Mouse (Mus musculus): ENCODE measurements around the gene Tmpo.

Tmpo gene

DNA sequence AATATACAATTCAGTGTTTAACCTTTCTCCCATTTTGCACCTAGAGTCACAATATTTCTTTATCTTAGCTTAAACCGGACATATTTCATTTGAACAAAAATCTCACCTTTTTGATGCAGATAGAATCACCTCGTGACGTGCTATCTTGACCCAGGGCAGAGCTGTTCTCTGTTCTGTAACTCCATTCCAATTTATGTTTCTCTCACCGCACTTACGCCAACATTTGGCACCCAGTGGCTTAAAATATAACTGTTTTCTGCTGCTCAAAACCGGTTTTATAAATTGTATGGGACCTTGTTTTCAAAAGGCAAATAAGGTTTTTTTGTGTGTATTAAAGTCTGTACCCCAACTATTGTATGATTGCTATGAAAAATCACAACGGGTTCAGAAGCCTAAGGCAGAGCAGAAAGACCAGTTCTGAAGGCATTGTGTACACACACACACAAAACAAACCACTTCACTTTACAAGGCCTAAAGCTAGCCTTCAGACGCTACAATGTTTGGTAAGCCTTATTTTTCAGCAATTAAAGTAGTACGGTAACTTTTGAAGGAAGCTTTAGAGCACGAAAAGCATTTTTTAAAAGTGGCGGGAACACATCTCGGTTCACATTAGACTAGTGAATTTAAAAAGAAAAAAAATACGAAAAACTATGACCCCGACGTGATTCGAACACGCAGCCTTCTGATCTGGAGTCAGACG, at the start of gene Tmpo:
Gene Tmpo, minus strand, starts transcription at position 555 of the 700 bp plus-strand sequence.
- no peak for DNase-seq (ENCODE audit: low read depth, low spot score)

DNA sequence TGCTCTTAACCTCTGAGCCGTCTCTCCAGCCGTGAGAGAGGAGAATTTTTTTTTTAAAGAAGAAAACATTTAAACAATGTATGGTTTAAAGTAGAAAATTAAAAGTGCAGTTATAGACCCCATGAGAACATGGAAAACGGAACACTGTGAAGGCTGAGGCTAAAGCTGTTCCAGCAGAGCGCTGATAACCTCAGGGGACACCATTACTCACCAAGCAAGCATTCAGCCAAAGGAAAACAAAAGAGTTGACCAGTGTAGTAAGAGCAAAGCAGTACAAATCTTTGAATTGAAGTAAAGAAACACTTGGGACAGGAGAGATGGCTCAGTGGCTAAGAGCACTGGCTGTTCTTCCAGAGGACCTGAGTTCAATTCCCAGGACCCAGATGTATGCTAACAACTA, 49.3 kb upstream of the Tmpo start:
- no peak for DNase-seq (ENCODE audit: low read depth, low spot score)

DNA sequence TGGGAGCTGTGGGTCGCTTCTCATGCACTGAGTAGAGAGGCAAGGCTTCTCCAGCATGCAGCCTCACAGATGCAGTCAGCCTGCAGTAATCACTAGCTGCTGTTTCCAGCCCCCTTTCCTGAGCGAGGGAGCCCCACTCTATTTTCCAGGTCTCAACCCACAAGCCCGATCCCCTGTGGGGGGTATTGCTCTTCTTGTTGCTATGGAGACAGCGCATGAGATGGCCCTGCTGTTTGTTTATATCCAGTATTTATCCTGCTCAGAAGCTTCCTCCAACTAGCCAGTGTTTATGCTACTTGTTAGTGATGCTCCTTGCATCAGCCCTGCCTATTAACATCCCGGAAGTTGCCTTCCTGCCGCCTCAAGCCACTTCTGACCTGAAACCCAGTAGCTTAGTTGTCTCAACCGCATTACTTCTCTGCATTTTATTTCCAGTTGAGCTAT, 48.4 kb upstream of the Tmpo start:
- DNase-seq (ENCODE audit: low read depth, low spot score): no peak

DNA sequence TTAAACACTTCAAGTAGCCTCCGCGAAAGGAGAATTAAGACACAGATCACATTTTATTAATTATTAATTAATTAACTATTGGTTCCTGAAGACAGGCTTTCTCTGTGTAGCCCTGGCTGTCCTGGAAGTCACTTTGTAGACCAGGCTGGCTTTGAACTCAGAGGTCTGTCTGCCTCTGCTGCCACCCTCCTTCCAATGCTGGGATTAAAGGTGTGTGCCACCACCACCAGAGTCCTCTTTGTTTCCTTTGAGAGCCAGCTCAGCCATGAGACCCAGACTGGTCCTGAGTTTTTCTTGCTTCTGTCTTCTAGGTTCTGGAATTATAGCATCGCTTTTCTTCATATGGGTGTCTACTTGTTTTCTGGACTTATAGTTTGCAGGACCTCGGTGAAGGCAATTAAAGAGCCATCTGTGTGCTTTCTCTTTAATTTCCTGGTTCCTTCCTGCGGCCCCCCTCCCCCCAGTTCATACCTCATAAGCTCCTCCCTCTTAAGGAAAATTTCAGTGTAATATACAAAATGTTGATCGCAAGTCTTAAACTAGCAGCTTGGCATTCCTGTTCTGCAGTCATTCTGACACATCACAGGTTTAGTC, 47.9 kb upstream of the Tmpo start:
- DNase-seq (ENCODE audit: low read depth, low spot score): no peak

DNA sequence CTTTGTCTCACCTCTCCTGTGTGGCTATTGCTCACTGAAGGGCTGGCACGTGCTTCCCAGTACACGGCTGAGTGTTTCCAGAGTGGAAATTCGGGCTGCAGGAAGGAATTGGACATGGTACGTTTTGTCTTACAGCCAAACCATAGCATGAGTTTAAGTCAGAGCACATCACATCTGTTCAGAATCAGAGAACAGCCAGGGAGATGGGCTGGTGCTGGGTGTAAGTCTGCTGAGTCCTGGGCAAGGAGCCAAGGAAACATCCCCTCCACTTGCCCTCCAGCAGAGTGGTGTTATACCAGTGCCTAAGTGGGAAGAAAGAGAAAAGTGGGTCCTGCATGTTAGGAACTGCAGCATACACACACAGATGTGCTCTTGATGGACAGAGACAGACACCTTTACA, 45.9 kb upstream of the Tmpo start:
- DNase-seq (ENCODE audit: low read depth, low spot score): no peak

DNA sequence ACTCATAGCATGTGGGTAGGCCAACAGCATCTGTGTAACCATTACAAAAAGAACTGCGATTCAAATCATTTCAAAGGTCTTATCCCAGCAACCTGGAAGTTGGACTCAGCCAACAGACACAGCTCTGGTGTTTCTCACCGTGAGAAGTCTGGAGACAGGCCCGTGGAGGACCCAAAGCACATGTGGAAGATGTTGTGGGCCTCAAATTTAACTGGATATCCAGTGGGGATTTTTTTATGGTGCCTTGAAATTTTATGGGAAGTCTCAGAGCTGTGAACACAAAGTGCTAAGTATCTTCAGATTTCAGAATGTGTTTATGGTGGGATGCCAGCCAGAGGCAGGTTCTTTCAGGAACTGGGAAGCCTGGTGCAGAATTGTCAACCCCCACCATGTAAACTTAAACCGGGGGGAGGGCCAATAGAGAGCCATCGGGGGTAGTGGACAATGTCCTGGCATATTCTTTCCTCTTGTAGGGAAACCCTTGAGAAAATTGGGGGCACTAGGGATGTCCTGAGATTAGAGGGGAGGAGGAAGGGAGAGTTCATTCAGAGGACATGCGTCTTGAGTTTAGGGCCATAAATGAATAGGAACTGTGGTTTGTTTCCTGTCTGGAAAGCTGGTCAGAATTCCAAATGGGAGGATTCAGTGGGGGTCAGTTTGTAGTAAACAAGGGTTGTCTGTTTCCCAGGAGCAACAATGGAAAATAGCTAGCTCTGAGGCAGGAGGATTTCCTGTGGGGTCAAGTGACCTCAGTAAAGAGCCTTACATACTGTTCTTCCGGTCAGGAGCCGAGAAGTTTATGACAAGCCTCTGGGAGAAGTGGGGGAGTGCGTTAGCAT, 41.5 kb upstream of the Tmpo start:
- DNase-seq (ENCODE audit: low read depth, low spot score): no peak

DNA sequence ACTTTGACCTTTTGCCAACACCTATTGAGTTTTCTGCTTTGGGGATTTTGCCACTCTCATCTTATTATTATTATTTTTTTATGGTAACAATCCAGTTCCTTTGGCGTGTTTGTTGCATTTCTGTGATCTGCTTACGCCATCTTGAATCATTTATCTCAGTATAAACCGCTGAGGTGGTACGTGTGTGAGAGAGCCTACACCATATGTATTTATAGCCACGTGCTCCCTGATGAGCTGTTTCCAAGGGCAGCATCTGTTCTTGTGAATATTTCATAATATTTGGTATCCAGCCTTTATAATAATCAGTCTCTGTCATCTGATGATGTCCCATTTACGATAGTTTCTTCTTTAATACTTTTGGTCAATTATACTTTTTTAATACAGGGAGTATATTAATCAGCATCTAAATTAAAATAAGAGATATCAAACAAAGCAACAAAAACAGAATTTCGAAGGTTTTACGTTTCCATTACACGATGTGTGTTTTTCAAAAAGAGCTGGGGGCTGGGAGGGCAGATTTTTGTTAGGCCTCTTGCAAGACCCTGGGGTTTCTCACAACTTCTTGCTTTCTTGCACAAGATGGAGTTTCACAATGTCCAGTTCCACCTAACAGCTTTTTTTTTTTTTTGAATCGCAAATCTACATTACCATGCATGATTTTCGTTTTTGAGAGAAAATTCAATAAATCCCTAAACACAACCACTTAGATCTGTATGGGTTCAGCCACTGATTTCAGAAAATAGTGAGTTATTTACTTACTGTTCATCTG, 28.0 kb upstream of the Tmpo start:
- no peak for DNase-seq (ENCODE audit: low read depth, low spot score)

DNA sequence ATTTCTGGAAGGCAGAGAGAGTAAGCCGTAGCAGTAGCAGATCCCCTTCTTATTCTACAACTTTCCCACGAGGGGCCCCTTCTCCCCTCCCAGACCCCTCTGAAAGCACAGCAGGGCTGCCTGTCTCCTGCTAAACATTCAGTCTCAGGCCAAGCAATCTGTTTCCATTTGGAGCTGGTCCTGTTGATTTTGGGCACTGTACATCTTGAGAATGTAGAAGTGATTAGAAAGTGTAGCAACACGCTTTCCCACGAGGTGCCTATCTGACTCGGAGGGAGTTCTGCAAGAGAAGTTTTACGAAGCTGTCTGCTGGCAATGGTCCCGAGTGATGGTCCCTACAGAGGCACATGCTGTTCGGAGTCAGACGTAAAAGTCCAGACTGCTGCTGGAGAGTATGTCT, 27.3 kb upstream of the Tmpo start:
- DNase-seq (ENCODE audit: low read depth, low spot score): no peak

DNA sequence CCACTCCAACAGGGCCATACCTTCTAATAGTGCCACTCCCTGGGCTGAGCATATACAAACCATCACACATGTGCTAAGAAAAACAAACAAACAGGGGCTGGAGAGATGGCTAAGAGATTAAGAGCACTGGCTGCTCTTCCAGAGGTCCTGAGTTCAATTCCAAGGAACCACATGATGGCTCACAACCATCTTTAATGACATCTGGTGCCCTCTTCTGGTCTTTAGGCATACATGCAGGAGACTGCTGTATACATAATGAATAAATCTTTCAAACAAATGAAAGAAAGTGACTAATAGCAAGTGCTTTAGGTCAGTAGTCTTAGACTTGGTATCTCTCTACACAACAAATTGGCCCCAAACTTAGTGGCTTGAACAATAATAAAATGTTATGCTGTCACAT, 26.2 kb upstream of the Tmpo start:
- DNase-seq (ENCODE audit: low read depth, low spot score): no peak

DNA sequence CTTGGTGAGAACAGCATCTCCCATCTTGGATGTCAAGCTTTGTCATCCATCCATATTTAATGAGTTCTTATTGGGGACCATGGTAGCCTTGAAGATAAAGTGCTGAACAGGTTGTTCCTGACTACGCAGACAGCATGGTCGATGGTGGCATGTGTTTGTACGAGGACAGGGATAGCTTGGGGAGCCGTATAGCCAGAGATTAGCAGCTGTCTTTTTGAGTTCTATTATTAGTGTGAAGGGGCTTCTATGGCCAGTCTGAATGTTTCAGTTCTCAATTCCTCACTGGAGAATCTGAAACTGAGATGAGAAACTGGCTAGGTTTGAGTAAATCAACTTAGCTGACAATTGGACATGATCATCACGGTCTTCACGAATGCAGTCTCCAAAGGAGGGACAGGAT, 24.5 kb upstream of the Tmpo start:
- DNase-seq (ENCODE audit: low read depth, low spot score): no peak

DNA sequence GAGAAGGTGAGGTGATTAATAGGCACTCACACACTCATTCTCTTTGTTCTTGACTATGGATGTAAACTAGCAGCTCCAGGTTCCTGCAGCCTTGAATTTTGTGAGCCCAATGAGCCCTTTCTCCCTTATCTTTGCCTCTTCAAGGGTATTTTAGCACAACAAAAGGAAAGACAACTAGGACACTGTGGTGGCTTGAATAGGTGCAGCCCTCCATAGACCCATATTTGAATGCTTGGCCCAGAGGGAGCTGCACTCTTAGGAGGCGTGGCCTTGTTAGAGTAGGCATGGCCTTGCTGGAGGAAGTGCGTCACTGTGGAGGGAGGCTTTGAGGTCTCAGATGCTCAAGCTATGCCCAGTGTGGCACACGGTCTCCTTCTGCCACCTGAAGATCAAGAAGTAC, 19.5 kb upstream of the Tmpo start:
- no peak for DNase-seq (ENCODE audit: low read depth, low spot score)

DNA sequence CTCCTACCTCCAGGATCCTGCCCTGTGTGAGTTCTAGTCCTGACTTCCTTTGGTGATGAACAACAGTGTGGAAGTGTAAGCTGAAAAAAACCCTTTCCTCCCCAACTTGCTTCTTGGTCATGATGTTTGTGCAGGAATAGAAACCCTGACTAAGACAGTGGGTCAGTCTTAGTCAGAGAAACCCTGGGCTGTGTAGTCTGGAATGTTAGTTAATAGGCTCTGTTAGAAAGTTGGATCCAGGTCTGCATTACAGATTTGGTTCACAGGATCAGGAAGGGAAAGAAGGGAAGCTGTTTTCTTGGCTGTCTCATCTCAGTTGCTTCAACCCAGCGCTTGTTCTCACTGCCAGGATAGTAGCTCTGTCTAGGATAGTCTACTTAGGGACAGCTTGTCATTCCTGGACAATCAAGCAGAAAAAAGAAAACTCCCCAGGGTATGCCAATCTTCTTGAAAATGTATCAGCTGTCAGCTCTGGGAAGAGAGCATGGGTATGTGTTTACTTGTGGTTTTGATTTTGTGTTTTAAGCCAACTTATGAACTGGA, 18.2 kb upstream of the Tmpo start:
- no peak for DNase-seq (ENCODE audit: low read depth, low spot score)

DNA sequence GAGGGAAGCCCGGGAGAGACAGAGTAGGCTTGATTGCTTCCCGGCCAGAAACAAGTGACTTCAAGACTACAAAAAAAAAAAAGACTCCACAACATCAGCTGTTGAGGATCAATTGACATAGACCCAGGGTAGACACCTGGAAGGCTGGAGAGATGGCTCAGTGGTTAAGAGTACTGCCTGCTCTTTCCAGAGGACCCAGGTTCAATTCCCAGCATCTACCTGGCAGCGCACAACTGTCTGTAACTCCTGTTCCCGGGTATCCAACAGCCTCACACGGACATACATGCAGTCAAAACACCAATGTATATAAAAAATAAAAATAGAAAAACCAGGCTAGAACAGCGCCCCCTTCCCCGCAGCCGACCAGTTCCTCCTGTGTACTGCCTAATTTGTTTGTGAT, 16.6 kb upstream of the Tmpo start:
- no peak for DNase-seq (ENCODE audit: low read depth, low spot score)

DNA sequence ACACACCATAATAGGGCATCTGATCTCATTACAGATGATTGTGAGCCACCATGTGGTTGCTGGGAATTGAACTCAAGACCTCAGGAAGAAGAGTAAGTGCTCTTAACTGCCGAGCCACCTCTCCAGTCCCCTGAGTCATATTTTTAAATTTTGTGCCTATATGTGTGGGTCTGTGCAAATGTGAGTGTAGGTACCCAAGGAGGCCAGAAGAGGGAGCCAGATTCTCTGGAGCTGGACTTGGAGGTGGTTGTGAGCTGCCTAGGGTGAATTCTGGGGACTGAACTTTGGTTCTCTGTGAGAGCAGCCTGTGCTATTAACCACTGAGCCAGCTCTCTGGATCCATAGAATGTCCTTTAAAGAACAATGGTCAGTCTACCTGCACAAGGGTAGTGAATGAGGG, 15.7 kb upstream of the Tmpo start:
- DNase-seq (ENCODE audit: low read depth, low spot score): no peak

DNA sequence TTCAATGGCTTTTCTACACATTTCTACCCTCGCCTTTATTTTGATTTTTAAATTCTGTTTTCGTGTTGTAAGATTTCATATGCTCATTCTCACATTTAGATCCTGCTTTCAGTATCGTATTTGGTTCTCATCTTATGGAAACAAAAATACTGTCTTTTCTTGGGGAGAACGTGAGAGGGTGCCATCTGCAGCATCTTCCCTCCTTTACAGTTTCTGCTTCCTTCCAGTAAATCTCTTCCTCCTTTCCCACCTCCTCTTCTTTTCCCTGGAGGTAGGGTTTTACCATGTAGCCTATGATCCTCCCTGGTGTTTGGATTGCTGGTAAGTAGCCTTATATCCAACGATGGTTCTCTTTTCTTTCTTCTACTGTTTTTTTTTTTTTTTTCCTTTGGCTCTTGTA, 14.6 kb upstream of the Tmpo start:
- DNase-seq (ENCODE audit: low read depth, low spot score): no peak

DNA sequence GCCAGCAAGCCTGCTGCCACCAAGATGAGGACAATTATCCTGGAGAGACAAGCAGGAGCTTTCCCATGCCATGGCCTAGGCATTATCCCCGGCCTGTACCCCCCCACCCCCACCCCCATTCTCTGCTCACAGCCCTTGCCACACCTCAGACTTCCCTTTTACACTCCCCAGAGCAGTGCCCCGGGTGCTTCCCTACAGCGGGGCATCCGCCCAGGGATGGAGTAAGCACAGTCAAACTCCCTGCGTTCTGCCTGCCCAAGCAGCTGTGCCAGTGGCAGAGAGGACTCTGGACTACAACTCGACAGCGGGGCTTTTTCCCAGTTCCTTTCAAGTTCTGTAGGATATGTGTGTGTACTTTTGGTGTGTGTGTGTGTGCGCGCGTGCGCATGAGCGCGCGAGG, 14.0 kb upstream of the Tmpo start:
- DNase-seq (ENCODE audit: low read depth, low spot score): no peak

DNA sequence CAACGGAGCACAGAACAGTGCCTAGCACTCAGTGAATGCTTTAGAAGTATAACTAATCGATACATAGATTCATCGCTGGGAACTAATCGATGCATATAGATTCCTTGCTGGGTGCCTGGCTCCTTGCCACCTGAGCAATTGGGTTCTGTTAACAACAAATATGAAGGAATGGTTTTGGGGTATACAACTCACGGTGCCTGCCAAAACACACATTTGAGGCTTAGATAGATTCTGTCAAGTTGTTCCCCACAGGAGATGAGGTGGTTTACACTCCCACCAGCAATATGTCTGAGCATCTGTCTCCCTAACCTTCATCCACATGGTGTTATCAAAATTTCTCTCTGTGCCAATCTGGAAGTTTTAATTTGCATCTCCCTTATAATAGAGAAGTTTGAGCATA, 10.7 kb upstream of the Tmpo start:
- DNase-seq (ENCODE audit: low read depth, low spot score): no peak

DNA sequence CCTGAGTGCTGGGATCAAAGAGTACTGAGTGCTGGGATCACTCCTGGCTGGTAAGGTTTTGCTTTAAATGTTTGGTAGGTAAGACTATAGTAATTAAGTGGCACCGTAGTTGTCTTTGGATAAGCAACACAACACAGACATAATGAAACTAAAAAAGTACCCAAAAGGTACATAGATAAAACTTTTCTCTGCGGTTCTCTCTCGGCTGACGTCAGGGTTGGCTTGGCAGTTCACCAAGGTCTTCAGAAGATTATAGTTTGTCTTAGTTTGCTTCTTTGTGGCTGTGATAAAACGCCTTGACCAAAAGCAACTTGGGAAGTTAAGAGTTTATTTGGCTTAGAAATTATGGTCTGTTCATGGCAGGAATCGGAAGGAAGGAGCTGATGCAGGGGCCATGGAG, 8.4 kb upstream of the Tmpo start:
- DNase-seq (ENCODE audit: low read depth, low spot score): no peak

DNA sequence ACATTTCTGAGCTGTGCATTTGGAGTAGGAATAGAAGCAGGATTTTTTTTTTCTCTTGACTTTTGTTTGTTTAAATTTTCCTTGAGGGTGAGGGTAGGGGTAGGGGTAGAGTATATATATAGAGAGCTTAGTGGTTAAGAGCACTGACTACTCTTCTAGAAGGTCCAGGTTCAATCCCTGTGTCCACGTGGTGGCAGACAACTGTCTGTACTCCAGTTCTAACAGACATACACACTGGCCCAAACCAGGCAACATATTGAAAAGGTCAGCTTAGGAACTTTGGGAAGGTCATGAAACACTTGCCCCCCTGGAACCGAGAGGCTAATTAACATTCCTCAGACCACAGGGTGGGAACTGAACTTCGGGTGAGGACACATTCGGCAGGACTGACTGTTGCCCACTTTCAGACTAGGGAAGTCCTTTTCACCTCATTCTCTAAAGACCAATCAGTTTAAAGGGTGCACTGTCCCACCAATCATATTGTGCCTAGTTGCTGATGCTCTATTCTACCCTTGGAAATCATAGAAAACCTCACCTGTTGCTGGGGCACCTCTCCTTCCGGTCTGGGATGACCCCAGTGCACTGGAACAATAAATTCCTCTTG, 7.7 kb upstream of the Tmpo start:
- DNase-seq (ENCODE audit: low read depth, low spot score): no peak

DNA sequence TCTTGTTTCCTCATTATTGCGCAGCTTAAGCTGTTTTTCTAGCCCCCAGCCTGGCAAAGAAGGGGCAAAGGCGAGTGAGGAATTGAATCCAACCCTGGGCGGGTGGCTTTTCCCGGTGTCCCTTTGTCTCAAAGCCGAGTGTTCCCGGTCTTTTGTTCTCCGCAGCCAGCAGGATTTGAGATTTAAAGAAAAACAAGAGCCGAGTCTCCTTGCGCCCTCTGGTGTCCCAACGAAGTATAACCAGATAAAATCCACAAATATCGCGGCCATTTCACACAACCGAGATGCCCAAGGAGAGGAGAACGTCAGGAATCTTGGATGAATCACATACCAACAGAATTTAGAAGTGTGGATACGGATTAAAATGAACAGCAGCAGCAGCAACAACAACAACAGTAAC, 6.8 kb upstream of the Tmpo start:
- peak; percentile 90 for DNase-seq (ENCODE audit: low read depth, low spot score)

DNA sequence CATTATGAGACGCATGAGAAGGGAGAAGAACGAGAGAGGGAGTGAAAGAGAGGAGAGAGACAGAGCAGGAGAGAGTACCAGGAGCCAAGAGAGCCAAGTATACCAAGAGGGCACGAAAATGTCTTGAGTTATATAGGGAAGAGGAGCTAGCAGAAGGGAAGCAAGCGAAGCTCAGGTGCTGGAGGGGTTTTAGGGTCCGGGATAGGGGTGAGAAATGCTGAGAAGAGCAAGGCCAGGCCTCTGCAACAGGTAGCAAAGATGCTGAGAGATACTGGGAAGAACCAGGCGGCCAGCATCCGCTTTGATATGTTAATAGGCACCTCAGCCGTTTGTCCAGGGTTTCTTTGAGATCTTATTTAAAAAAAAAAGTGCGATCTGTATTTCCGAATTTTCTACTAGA, 6.2 kb upstream of the Tmpo start:
- no peak for DNase-seq (ENCODE audit: low read depth, low spot score)
